Mouse (Mus musculus) right cerebral cortex, adult 18-20 months (tissue): ENCODE measurements around the gene Gm13285.
"Not testable (repeated sequence)": the region's sequence is repeated elsewhere in the genome, so short reads cannot be mapped to it uniquely, and the experiment has no call there.

ENCODE experiments used
- DNase-seq: peaks from one replicate; pipeline ENCODE4 v3.0.0; 2022; ENCODE audit warnings: mixed read lengths

The Gm13285 gene

DNA sequence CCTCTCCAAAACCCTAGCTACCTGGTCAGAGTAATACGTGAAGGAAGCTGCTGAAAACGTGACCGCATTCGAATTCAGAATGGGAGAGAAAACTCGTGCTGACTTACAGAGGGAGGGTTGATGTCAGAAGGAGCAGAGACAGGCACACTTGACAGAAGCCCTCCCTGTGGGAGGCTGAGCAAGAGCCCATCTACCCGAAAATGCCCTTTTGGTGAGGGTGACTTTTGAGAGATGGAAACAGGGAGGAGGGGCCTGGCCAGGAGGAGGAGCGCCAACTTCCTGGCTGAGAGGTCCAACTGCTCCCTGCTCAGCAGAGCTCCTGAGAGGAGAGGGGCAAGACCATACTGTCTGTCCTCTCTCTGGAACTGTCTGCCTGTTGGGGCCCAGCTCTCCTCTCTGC lies at the start of gene Gm13285:
Gm13285 (plus strand) TSS at position 301 of the 400 bp plus-strand sequence.
- DNase-seq: not testable (repeated sequence)

- no peak for DNase-seq
Measured at GRCm38 (mm10) chr4:88749926-88750325, 49.5 kb upstream of the Gm13285 start.

GRCm38 (mm10) chr4:88754818-88755340 lies 44.6 kb upstream of the Gm13285 start, which contains the start of gene Gm13271:
Gene Gm13271, plus strand, starts transcription at chr4:88754868.
- peak; percentile 73 for DNase-seq

- DNase-seq: not testable (repeated sequence)
Measured at GRCm38 (mm10) chr4:88756581-88757513, 42.6 kb upstream of the Gm13285 start.

DNA sequence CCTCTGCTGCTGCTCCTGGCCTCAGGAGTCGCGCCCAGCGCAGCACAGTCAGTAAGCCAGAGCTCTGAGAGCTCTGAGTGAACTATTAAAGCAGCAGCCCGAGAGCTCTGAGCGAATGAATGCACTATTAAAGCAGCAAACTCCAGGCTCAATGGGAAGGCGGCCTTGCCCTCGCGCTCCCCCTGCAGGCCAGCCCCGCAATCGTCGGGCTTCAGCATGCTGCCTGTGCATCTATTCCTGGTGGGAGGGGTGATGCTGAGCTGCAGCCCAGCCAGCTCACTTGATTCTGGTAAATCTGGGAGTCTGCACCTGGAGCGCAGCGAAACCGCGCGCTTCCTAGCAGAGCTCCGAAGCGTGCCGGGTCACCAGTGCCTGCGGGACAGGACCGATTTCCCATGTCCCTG lies 41.8 kb upstream of the Gm13285 start:
- DNase-seq: peak; percentile 88

GRCm38 (mm10) chr4:88758751-88759150 lies 40.7 kb upstream of the Gm13285 start:
- DNase-seq: not testable (repeated sequence)

- peak; percentile 10 for DNase-seq
Measured at GRCm38 (mm10) chr4:88759610-88760268, 39.7 kb upstream of the Gm13285 start, which contains the start of gene Gm13283. Gene Gm13283, plus strand, starts transcription at chr4:88760119.

DNA sequence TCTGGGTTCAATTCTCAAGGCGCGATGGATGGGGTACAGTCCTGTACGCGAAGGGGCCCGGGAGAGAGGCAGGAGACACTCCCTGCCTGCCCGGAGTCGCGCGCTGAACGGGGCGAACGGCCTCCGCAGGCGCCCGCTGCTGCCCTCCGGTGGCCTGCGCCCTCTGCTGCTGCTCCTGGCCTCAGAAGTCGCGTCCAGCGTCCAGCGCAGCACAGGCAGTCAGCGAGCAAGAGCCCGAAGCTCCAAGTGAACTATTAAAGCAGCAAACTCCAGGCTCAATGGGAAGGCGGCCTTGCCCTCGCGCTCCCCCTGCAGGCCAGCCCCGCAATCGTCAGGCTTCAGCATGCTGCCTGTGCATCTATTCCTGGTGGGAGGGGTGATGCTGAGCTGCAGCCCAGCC lies 39.0 kb upstream of the Gm13285 start:
- DNase-seq: peak; percentile 46

DNA sequence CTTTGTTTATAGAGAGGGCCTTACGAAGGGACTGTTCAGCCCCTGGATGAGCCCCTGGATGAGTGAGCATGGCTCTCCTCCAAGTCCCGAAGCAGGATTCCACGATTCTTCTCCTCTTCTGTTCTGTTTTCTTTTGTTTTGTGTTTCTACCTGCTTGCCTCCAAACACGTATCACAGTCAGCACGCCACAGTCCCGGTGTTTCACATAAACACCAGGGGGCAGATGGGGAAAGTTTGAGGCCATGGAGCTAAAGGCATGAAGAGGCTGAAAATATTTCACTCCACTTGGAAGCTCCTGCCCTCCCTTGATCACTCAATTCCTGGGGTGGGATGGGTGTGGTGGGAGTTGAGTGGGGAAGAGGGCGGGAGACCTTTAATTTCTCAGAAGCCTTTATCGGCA lies 37.7 kb upstream of the Gm13285 start:
- DNase-seq: peak; percentile 63

- not testable (repeated sequence) for DNase-seq
Measured at GRCm38 (mm10) chr4:88762341-88762740, 37.1 kb upstream of the Gm13285 start.

GRCm38 (mm10) chr4:88763384-88764018 lies 36.0 kb upstream of the Gm13285 start:
- DNase-seq: peak; percentile 9

DNA sequence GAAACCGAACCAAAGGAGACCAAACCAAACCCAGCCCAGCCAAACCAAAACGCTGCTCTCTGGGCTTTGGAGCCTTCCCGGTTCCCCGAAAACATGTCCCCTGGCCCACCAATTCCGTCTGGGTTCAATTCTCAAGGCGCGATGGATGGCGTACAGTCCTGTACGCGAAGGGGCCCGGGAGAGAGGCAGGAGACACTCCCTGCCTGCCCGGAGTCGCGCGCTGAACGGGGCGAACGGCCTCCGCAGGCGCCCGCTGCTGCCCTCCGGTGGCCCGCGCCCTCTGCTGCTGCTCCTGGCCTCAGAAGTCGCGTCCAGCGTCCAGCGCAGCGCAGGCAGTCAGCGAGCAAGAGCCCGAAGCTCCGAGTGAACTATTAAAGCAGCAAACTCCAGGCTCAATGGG lies 25.9 kb upstream of the Gm13285 start, which contains the start of gene Gm13290:
Gm13290 (plus strand) TSS at position 301 of the 400 bp plus-strand sequence.
- DNase-seq: not testable (repeated sequence)

- DNase-seq: not testable (repeated sequence)
Measured at GRCm38 (mm10) chr4:88776622-88777021, 22.8 kb upstream of the Gm13285 start, which contains the start of gene Gm13289. Gene Gm13289, plus strand, starts transcription at chr4:88776922.

DNA sequence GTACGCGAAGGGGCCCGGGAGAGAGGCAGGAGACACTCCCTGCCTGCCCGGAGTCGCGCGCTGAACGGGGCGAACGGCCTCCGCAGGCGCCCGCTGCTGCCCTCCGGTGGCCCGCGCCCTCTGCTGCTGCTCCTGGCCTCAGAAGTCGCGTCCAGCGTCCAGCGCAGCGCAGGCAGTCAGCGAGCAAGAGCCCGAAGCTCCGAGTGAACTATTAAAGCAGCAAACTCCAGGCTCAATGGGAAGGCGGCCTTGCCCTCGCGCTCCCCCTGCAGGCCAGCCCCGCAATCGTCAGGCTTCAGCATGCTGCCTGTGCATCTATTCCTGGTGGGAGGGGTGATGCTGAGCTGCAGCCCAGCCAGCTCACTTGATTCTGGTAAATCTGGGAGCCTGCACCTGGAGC lies 19.9 kb upstream of the Gm13285 start, which contains the start of gene Gm13272:
Gm13272 (plus strand) TSS at position 301 of the 400 bp plus-strand sequence.
- not testable (repeated sequence) for DNase-seq

DNA sequence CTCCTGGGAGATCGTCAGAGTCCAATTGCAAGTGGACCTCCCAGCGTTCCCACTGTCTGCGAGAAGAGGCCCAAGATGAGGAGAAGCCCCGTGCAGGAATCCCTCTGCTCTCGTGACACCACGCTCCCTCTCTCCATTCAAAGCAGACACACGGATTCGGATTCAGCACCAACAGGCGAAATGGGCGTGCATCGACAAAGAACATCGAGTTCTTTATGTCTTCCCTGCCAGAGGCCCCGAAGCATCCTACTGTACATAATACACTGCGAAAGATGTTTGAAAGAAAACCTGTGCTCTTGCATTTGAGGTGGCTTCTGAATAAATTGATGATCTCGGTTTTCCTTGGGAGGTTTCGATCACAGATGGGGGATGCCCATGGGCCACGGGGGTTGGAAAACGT lies 19.1 kb upstream of the Gm13285 start:
- DNase-seq: not testable (repeated sequence)

- not testable (repeated sequence) for DNase-seq
Measured at GRCm38 (mm10) chr4:88781831-88782230, 17.6 kb upstream of the Gm13285 start, which contains the start of gene Ifnz. Gene Ifnz, plus strand, starts transcription at chr4:88782131.

DNA sequence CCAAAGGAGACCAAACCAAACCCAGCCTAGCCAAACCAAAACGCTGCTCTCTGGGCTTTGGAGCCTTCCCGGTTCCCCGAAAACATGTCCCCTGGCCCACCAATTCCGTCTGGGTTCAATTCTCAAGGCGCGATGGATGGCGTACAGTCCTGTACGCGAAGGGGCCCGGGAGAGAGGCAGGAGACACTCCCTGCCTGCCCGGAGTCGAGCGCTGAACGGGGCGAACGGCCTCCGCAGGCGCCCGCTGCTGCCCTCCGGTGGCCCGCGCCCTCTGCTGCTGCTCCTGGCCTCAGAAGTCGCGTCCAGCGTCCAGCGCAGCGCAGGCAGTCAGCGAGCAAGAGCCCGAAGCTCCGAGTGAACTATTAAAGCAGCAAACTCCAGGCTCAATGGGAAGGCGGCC lies 17.1 kb upstream of the Gm13285 start:
- not testable (repeated sequence) for DNase-seq

DNA sequence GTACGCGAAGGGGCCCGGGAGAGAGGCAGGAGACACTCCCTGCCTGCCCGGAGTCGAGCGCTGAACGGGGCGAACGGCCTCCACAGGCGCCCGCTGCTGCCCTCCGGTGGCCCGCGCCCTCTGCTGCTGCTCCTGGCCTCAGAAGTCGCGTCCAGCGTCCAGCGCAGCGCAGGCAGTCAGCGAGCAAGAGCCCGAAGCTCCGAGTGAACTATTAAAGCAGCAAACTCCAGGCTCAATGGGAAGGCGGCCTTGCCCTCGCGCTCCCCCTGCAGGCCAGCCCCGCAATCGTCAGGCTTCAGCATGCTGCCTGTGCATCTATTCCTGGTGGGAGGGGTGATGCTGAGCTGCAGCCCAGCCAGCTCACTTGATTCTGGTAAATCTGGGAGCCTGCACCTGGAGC lies 14.1 kb upstream of the Gm13285 start, which contains the start of gene Gm13276:
Gm13276 (plus strand) TSS at position 301 of the 400 bp plus-strand sequence.
- DNase-seq: not testable (repeated sequence)

- DNase-seq: peak; percentile 63
Measured at GRCm38 (mm10) chr4:88788402-88788801, 11.1 kb upstream of the Gm13285 start, which contains the start of gene Gm13277. Gene Gm13277, plus strand, starts transcription at chr4:88788632.

DNA sequence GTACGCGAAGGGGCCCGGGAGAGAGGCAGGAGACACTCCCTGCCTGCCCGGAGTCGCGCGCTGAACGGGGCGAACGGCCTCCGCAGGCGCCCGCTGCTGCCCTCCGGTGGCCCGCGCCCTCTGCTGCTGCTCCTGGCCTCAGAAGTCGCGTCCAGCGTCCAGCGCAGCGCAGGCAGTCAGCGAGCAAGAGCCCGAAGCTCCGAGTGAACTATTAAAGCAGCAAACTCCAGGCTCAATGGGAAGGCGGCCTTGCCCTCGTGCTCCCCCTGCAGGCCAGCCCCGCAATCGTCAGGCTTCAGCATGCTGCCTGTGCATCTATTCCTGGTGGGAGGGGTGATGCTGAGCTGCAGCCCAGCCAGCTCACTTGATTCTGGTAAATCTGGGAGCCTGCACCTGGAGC lies 8.2 kb upstream of the Gm13285 start, which contains the start of gene Gm13278:
Gm13278 (plus strand) TSS at position 301 of the 400 bp plus-strand sequence.
- not testable (repeated sequence) for DNase-seq

DNA sequence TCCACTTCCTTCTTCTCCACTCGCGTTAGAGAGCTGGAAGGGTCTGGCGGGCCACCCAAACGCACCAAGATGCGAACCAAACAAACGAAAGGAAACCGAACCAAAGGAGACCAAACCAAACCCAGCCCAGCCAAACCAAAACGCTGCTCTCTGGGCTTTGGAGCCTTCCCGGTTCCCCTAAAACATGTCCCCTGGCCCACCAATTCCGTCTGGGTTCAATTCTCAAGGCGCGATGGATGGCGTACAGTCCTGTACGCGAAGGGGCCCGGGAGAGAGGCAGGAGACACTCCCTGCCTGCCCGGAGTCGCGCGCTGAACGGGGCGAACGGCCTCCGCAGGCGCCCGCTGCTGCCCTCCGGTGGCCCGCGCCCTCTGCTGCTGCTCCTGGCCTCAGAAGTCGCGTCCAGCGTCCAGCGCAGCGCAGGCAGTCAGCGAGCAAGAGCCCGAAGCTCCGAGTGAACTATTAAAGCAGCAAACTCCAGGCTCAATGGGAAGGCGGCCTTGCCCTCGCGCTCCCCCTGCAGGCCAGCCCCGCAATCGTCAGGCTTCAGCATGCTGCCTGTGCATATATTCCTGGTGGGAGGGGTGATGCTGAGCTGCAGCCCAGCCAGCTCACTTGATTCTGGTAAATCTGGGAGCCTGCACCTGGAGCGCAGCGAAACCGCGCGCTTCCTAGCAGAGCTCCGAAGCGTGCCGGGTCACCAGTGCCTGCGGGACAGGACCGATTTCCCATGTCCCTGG lies 5.4 kb upstream of the Gm13285 start, which contains the start of gene Gm13275:
Gm13275 (plus strand) TSS at position 552 of the 740 bp plus-strand sequence.
- DNase-seq: peak; percentile 24
